Mouse (Mus musculus): ENCODE measurements around the gene Btd.

DNA sequence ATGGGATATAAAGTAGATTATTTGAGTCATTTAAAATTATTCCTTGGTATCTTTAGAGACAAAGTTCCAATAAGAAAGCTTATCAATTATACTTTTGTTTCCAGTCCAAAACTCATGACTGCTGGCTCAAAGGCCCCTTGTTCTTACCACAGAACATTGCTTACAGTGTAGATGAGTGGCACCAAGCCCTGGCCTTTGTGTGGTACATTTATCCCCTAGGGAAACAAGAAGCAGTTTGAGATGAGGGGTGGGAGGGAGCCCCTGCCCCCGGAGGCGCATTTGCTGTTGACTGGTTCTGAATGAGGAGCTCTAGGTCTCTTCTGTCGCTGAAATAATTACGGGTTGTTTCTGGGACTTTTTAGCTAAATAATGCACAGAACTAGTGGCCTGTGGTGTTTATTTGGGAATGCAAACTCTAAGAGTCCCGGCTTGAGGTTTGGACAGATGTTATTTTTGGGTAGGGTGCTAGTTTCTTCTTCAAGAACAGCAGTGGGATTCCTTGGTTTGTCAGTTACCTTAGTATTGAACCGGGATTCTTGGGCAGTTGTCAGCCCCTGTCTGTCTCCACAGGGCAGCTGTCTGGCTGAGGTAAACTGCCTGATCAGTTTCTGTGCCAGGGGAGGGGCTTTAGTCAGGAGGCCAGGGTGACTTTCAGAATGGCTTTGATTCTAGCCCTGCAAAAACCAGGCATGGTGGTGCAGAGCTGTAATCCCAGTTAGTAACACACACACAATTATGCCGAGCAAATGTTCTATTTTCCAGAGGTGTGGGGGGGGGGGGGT lies 19.7 kb downstream of the Btd start:
- no peak for TF ChIP-seq CTCF (IDR thresholded peaks at IDR 0.05; ENCODE audit: borderline replicate concordance, control insufficient read depth, extremely low read depth, insufficient read depth, low read length, poor library complexity)
- no peak for TF ChIP-seq POLR2A (IDR thresholded peaks at IDR 0.05; ENCODE audit: control insufficient read depth, extremely low read depth, insufficient read depth, low read length, poor library complexity)

Measured in thymus, adult 2 months (tissue).